Mouse (Mus musculus) liver, embryonic 14.5 days (tissue): Measurements from ENCODE around the gene Minos1. TPM values are rescaled to one million over a fixed set of nuclear protein-coding genes. Genes with fewer than 3 reads are reported as not detected.

ENCODE experiments used
- ATAC-seq: fragments of 200-750 bp; cut with Nextera tagmentation; 2 replicates; pipeline ENCODE4 v1.8.0; 2017; ENCODE audit warnings: moderate number of reproducible peaks, mild to moderate bottlenecking, moderate library complexity; ENCODE audit not compliant: insufficient read depth
- DNase-seq, 3 experiments: peaks; one replicate each; pipeline ENCODE4 v3.0.0-alpha.2; 2012 to 2013; ENCODE audit warnings: low read depth in 3 of 3, low spot score in 3 of 3
- H3K27ac ChIP-seq: fragments of 300-500 bp; sonication (generic); 2 replicates; pipeline ENCODE4 v1.5.1; 2014; ENCODE audit warnings: moderate library complexity, mild to moderate bottlenecking, control low read depth, inconsistent platforms
- H3K27me3 ChIP-seq: fragments of 300-500 bp; sonication (generic); 2 replicates; pipeline ENCODE4 v1.6.1; 2014; ENCODE audit warnings: mild to moderate bottlenecking, low read length, moderate library complexity; ENCODE audit not compliant: control insufficient read depth, insufficient read depth
- H3K36me3 ChIP-seq: fragments of 300-500 bp; sonication (generic); replicated peaks from 2 replicates; pipeline ENCODE4 v1.6.1; 2014; ENCODE audit warnings: low read depth; ENCODE audit not compliant: control insufficient read depth, insufficient read depth
- H3K4me1 ChIP-seq, 2 experiments: fragments of 200-500 bp in 1 of 2; fragments of 300-500 bp in 1 of 2; sonication (generic) in 1 of 2; replicated peaks; 2 replicates each; pipeline ENCODE4 v1.6.1; 2012 to 2014; ENCODE audit warnings: antibody characterized with exemption in 1 of 2, inconsistent platforms in 1 of 2, low read length in 1 of 2; ENCODE audit not compliant: control insufficient read depth in 2 of 2, insufficient read depth in 2 of 2
- H3K4me2 ChIP-seq: fragments of 300-500 bp; sonication (generic); 2 replicates; pipeline ENCODE4 v1.6.1; 2014; ENCODE audit warnings: low read depth, mild to moderate bottlenecking, control low read depth, moderate library complexity
- H3K4me3 ChIP-seq, 2 experiments: fragments of 200-500 bp in 1 of 2; fragments of 300-500 bp in 1 of 2; sonication (generic) in 1 of 2; 2 replicates each; pipeline ENCODE4 v1.5.1; 2012 to 2014; ENCODE audit warnings: low read depth in 2 of 2, low read length in 2 of 2, mild to moderate bottlenecking in 2 of 2, control low read depth in 1 of 2, inconsistent platforms in 1 of 2, moderate library complexity in 1 of 2; ENCODE audit not compliant: insufficient read depth in 1 of 2
- H3K9ac ChIP-seq: fragments of 300-500 bp; sonication (generic); replicated peaks from 2 replicates; pipeline ENCODE4 v1.6.1; 2014; ENCODE audit warnings: mild to moderate bottlenecking, control low read depth, moderate library complexity
- H3K9me3 ChIP-seq: fragments of 300-500 bp; sonication (generic); 2 replicates; pipeline ENCODE4 v1.6.1; 2016; ENCODE audit warnings: low read length, mixed read lengths; ENCODE audit not compliant: control insufficient read depth
- CTCF ChIP-seq: IDR thresholded peaks from 2 replicates; pipeline ENCODE4 v1.5.1; 2016; ENCODE audit warnings: antibody characterized with exemption, low read depth, control low read depth
- EP300 ChIP-seq: IDR thresholded peaks from 2 replicates; pipeline ENCODE4 v1.6.1; 2016; ENCODE audit warnings: antibody characterized with exemption, low read depth
- WGBS: fragments of 180-500 bp; shearing (Covaris S2); extraction: QIAGEN DNeasy Blood & Tissue Kit; methylation state at CpG from one replicate; pipeline ENCODE4 v1.1.7; 2014; ENCODE audit not compliant: insufficient replicate concordance; 5-methylcytosine and 5-hydroxymethylcytosine counted together
- polyA plus RNA-seq, 2 experiments: library from polyadenylated mRNA; depleted of rRNA in 1 of 2; stranded (reverse) in 1 of 2; unstranded in 1 of 2; fragments of >200 nt; fragmentation: Nextera tagmentation in 1 of 2; extraction: Ambion mirVana in 1 of 2; gene quantifications; 2 replicates each; pipeline versions ENCODE4 v1.2.1 to v1.2.3; 2012 to 2014

Gene Minos1
- polyA plus RNA-seq, 2 experiments = 94.0 to 424 TPM

- H3K27ac ChIP-seq = no peak overlapping the region
- TF ChIP-seq CTCF = no peak
- no peak for TF ChIP-seq EP300
- ATAC-seq (no peak), DNase-seq (no peak)
- no peak overlapping the region for H3K9ac ChIP-seq
- no peaks in the 10 kb centered on the region for H3K27me3 ChIP-seq
- 54% methylated on average over 2 of the region's 2 CpGs for WGBS
- no peaks in the 10 kb centered on the region for H3K9me3 ChIP-seq
- H3K4me1 ChIP-seq = no peaks in the 10 kb centered on the region
- H3K36me3 ChIP-seq = no peaks in the 10 kb centered on the region
- H3K4me3 ChIP-seq = no peak overlapping the region
- H3K4me2 ChIP-seq = no peak overlapping the region
These were observed 30.2 kb upstream of the Minos1 start for GRCm38 (mm10) chr4:139161076-139161475.

GRCm38 (mm10) chr4:139158350-139158749, 27.4 kb upstream of the Minos1 start:
- Histone ChIP-seq H3K36me3 (no peaks in the 10 kb centered on the region), H3K27me3 (no peaks in the 10 kb centered on the region), H3K9ac (no peak overlapping the region), H3K4me3 (no peak overlapping the region), H3K4me2 (no peak overlapping the region), H3K4me1 (no peaks in the 10 kb centered on the region), H3K9me3 (no peaks in the 10 kb centered on the region), H3K27ac (no peak overlapping the region)
- no peak for TF ChIP-seq CTCF
- TF ChIP-seq EP300 = no peak
- ATAC-seq = no peak
- DNase-seq = no peak
- WGBS = 73% methylated on average over 14 of the region's 14 CpGs

GRCm38 (mm10) chr4:139156538-139156937, 25.6 kb upstream of the Minos1 start:
- no peaks in the 10 kb centered on the region for H3K27me3 ChIP-seq
- no peak overlapping the region for H3K4me2 ChIP-seq
- H3K9me3 ChIP-seq = no peaks in the 10 kb centered on the region
- no peak overlapping the region for H3K27ac ChIP-seq
- DNase-seq = no peak
- H3K36me3 ChIP-seq = no peaks in the 10 kb centered on the region
- H3K9ac ChIP-seq = no peak overlapping the region
- TF ChIP-seq EP300 (no peak), CTCF (no peak)
- H3K4me1 ChIP-seq = no peaks in the 10 kb centered on the region
- H3K4me3 ChIP-seq = no peak overlapping the region
- 65% methylated on average over 6 of the region's 6 CpGs for WGBS
- no peak for ATAC-seq

GRCm38 (mm10) chr4:139154576-139155307, 23.8 kb upstream of the Minos1 start:
- H3K36me3 ChIP-seq = no peaks in the 10 kb centered on the region
- H3K4me1 ChIP-seq = no peaks in the 10 kb centered on the region
- WGBS = 68% methylated on average over 20 of the region's 20 CpGs
- no peak for ATAC-seq
- no peak overlapping the region for H3K9ac ChIP-seq
- DNase-seq = no peak
- H3K27me3 ChIP-seq = no peaks in the 10 kb centered on the region
- no peaks in the 10 kb centered on the region; the same call in 1 of the 2 replicates for H3K9me3 ChIP-seq
- H3K4me3 ChIP-seq = no peak overlapping the region
- no peak overlapping the region for H3K27ac ChIP-seq
- no peak overlapping the region for H3K4me2 ChIP-seq
- TF ChIP-seq CTCF (no peak), EP300 (no peak)

GRCm38 (mm10) chr4:139151370-139151769, 20.5 kb upstream of the Minos1 start:
- H3K36me3 ChIP-seq = no peaks in the 10 kb centered on the region
- WGBS = 48% methylated on average over 6 of the region's 6 CpGs

More at GRCm38 (mm10) chr4:139151370-139151769, 20.5 kb upstream of the Minos1 start:
- Histone ChIP-seq H3K4me2 (no peak overlapping the region), H3K9ac (no peak overlapping the region), H3K4me1 (no peaks in the 10 kb centered on the region), H3K27me3 (no peaks in the 10 kb centered on the region), H3K9me3 (no peaks in the 10 kb centered on the region; the same call in 1 of the 2 replicates), H3K27ac (no peak overlapping the region), H3K4me3 (no peak overlapping the region)
- no peak for ATAC-seq
- TF ChIP-seq EP300 (no peak), CTCF (peak; percentile 24; the same call in 1 of the 2 replicates)
- DNase-seq = no peak
